Mouse (Mus musculus) inflammation-experienced regulatory T-cells, adult 6 months (primary cell): ENCODE measurements around the gene Gcm1. TPM values are rescaled to one million over a fixed set of nuclear protein-coding genes. Genes with fewer than 3 reads are reported as not detected.

Experiments used
- ATAC-seq: one replicate; pipeline ENCODE4 v1.8.0; 2017
- polyA plus RNA-seq, 3 experiments: library from polyadenylated mRNA; unstranded; fragments of 100-300 nt; shearing (Covaris generic); gene quantifications; one replicate each; pipeline ENCODE4 v1.2.1; 2017

Gene Gcm1
- polyA plus RNA-seq, 3 experiments from 2014 or later: not detected

DNA sequence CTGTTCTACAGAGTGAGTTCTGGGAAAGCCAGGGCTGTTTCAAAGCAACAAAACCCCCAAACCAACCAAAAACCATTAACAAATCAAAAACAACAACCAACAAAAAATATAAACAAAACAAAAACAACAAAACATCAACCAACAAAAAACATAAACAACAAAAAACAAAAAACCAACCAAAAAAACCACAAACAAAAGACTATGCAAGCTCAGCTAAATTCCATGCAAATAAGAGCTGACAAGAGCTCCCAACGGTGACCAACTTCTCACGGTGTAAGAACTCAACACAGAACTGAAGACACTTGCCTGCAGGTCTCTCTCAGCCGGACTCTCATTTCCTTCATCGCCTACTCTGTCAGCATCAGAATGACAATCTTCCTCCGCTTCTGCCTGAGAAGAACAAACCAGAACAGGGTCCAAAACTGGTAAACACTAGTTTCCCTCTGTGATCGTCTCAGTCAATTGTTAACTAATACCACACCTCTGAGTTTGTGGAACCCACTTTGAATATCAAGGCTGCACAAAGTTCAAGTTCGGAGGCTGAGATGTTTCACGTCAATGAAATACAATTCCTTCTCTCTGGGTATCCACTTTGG lies 52.3 kb downstream of the Gcm1 start:
- ATAC-seq: no peak

DNA sequence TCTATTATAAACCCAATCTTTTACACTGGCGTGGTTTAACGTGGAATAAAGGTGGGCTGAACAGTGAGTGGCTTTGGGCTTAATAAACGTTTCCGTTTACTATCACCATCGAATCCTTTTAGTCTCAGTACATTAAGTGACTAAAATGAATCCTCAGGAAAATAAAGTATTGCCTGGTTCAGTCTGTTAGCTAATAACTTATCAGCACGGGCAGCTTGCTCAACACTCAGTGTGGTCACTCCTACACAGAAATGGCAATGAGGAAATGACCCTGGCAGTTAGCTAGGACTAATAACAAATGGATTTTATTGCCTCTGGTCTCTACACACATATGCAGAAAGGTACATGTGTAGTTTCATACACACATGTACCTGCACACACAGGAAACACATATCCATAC lies 53.2 kb downstream of the Gcm1 start:
- ATAC-seq: no peak

DNA sequence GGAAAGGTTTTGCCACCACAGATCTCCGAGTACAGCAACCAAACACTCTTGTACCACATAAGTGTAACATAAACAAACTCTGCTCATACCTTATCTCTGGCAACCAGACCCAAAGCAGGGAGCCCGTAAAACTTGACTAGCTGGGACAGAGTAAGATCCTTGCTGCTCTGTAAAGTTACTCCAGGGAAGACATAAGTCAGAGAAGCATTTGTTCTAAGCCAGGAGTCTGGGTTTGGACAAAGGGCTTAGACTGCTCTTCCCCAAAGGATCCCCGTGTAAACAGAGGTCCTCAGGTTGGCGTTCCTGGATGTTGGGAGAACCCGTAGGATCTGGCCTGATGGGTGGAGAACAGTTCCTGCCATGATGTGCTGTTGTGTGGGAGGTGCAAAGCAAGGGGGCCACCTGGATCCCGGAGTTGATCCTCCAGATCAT lies 53.8 kb downstream of the Gcm1 start:
- ATAC-seq: no peak

DNA sequence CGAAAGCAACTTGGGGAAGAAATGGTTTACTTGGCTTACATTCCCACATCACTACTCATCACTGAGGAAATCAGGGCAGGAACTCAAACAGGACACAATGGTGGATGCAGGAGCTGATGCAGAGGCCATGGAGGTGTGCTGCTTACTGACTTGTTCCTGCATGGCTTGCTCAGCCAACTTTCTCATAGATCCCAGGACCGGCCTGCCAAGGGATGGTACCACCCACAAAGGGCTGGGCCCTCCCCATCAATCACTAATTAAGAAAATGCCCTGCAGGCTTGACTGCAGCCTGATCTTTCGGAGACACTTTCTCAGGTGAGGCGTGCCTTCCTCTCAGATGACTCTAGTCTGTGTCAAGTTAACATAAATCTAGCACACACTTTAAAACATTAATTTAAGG lies 55.1 kb downstream of the Gcm1 start:
- ATAC-seq: no peak

DNA sequence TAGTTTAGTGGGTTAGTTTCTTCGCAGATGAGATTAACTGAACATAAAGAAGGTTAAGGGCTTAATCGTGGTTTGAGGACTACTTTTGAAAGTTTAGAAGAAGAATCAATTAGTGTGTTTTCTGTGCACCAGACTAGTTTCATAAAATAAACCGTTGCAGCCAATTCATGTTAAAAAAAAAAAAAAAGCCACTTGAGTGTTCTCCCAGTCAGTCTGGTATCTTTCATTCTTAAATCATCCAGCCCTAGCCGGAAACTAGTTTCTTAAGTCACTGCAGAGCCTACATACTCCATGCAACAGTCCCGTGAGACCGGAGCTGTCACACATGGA lies 55.8 kb downstream of the Gcm1 start:
- no peak for ATAC-seq

DNA sequence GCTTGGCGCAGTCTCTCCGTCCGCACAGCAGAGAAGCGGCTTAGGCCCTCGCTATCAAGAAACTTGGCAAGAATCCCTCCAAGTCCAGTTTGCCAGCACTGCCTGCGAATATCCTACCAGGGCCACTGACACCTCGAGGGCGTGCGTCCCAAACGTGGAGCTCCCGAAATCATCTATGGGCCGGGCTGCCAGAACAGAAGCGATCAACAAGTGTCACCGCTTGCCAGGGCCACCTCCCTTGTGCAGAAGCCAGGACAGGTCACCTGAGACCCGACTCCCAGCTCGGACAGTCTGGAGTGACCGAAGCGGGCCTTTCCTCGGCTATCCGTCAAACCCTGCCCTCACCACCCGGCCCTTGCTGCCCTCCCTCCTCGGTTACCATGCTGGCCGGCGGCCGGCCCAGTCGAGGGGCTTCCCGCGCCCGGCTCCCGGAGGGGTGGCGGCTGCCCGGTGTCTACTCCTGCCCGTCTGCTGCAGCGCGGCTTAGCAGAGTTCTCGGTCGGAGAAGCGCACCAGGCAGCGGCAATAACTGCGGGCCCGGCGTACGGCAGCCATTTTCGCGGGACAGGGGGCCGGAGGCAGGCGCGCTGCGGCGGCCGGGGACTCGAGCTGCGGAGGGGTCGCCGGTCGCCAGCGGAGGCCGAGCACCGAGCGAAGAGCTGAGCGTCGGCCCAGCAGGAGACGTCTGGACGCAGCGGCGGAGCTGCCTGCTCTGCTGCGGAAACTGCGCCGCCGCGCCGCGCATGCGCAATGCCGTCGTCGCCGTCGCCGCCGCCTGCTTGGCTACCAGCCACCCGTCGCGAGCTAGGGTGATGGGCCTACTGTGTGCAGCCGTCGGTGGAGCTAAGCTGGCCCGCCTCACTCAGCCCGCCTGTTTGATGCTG lies 56.4 kb downstream of the Gcm1 start:
- peak; percentile 42 for ATAC-seq

DNA sequence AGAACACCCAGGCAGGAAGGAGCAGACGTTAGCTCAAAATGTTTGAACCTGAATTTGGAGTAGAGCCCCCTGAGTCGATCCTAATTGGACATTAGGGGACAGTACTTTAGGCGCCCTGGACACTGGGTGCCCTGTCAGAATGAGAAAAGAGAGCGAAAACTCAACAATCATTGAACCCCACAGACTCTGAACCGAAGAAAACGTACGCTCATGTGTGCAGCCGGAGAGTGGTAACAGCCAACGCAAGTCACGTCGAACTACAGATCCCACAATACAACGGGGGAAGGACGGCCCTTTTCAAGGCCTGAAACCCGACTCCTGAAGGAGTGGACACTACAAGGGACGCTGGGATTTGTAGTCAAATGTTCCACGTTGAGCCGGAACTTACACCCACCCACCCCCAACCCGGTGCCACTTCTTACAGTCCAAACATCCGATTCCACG lies 57.1 kb downstream of the Gcm1 start, which contains the start of the genes Fbxo9 and Ick:
TSS of gene Fbxo9 (minus strand) at position 270 of the 444 bp plus-strand sequence.
TSS of gene Ick (plus strand) at position 397 of the 444 bp plus-strand sequence.
- peak; percentile 87 for ATAC-seq

DNA sequence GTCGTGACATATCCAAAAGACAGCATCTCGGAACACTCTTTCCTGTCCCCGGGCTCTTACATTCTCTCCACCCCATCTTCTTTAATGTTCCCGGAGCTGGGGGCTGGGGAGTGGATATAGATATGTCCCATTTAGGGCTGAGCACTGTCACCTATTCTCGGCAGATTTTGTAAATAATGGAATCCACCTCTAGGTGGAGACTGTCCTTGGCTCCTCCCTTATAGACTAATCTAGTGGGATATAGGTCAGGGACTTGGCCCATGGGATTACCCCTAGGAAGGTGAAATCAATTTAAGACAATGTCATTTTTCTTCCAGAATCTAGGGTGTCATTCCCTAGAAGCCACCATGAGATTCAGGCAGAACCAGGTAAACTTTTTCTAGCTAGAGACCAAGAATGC lies 57.9 kb downstream of the Gcm1 start:
- no peak for ATAC-seq

DNA sequence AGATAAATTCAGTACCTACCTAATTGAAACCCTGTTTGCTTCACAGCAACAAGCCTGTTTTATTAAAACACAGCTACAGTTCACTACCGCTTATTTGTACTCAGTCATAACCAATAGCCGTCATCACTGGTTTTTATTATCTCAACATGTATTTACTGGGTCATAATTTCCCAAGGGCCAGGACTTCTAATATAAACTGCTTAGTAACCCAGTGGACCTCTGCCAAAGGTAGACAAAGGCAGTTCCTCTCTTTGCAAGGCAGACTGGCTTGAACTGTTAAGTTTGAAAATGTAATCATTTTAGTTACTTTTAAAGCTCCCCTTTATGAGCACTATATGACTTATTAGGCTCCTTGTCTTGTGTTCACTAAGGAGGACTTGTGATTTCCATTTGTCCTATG lies 59.7 kb downstream of the Gcm1 start:
- no peak for ATAC-seq

DNA sequence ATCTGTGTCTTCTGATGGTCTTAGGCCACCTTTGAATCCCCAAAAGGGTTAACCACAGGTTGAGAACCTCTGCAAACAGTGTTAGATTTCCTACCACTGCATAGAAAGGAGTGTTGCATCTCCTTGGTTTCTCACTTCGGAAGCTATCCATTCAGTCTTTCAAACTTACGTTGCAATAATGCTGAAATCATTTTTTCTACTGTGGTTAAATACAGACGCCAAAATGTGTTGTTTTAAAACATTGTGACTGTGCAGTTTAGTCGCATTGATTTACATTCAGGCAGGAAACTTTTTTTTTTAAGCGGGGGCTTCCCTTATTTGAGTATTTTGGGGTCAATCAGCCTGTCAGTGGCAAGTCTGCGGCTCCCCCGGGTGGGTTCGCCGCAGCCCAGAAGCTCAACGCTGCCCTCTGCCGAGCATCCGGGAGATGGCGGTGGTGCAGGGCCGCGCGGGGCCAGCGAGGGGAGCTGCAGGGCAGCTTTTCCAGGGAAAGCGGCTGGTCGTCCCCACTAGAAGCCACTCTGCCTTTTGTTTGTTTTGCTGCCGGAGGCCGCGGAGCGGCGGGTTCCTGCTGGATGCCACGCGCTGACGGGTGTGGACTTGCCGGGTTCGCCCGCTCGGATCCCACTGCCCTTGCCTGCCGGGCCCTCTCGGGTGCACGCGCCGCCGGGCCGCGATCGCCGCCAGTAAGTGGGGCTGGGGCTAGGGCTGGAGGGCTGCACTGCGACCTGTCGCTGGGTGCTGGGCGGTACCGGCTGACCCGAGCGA lies 61.2 kb downstream of the Gcm1 start:
- ATAC-seq: peak; percentile 69

DNA sequence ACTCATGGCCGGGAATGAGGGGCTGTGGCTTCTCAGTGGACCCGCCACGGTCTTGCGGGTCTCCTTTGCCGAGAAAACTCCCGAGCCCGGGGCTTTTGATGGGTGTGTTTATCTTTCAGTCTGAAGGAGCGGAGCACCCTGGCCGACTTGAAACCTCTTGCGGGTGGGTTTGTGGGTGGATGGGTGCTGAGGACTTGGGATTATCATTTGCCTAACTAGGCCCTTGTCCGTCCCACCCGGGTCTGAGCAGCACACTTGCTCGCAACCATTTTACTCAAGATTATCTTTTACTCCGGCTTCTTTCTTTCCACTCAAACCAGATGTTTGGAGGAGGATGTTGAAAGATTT lies 61.8 kb downstream of the Gcm1 start:
- peak; percentile 6 for ATAC-seq

Other genes with a start within 250 kb of the Gcm1 start
- gene Elovl5, start 134.6 kb upstream of the Gcm1 start, polyA plus RNA-seq: 100 to 1,000 TPM in 2 of 3 experiments, 10 to 100 TPM in 1; 97.0 to 142 (median 135) TPM
- gene Fbxo9, start 57.1 kb downstream of the Gcm1 start, polyA plus RNA-seq: 10 to 100 TPM; 21.0 to 23.3 (median 21.8) TPM
- gene Ick, start 57.3 kb downstream of the Gcm1 start, polyA plus RNA-seq: 1 to 10 TPM; 4.7 to 8.9 (median 6.9) TPM
- gene Gsta4, start 130.8 kb downstream of the Gcm1 start, polyA plus RNA-seq: 10 to 100 TPM in 2 of 3 experiments, under 1 TPM in 1; 0.62 to 23.4 (median 19.3) TPM
- gene Gsta1, start 178.7 kb downstream of the Gcm1 start, polyA plus RNA-seq: not detected
- not detected for gene Gm3776, start 205.2 kb downstream of the Gcm1 start, polyA plus RNA-seq
- gene Gm10639, start 238.0 kb downstream of the Gcm1 start, polyA plus RNA-seq: not detected